Mouse (Mus musculus): Measurements from ENCODE around the gene Plbd2.
"Not testable (repeated sequence)": the region's sequence is repeated elsewhere in the genome, so short reads cannot be mapped to it uniquely, and the experiment has no call there.

The Plbd2 gene

GRCm38 (mm10) chr5:120510982-120511642 is 7.7 kb upstream of the Plbd2 start, which contains the start of gene Slc8b1:
Gene Slc8b1, plus strand, starts transcription at chr5:120511168.
- peak; percentile 96 for DNase-seq (ENCODE audit: low spot score)

GRCm38 (mm10) chr5:120507311-120507710 is 3.9 kb upstream of the Plbd2 start:
- no peak for DNase-seq (ENCODE audit: low spot score)

GRCm38 (mm10) chr5:120506490-120506889 is 3.1 kb upstream of the Plbd2 start:
- DNase-seq (ENCODE audit: low spot score) = no peak

- DNase-seq (ENCODE audit: low spot score) = no peak
Measured at GRCm38 (mm10) chr5:120505781-120506180, 2.4 kb upstream of the Plbd2 start.

- DNase-seq (ENCODE audit: low spot score) = peak; percentile 74
Measured at GRCm38 (mm10) chr5:120505368-120505767, 1.9 kb upstream of the Plbd2 start.

GRCm38 (mm10) chr5:120502675-120503143 is 716 bp downstream of the Plbd2 start:
- DNase-seq (ENCODE audit: low spot score) = no peak

- no peak for DNase-seq (ENCODE audit: low spot score)
Measured at GRCm38 (mm10) chr5:120502147-120502621, 1.2 kb downstream of the Plbd2 start.

- not testable (repeated sequence) for DNase-seq (ENCODE audit: low spot score)
Measured at GRCm38 (mm10) chr5:120500609-120501008, 2.8 kb downstream of the Plbd2 start.

- DNase-seq (ENCODE audit: low spot score) = no peak
Measured at GRCm38 (mm10) chr5:120499202-120499601, 4.2 kb downstream of the Plbd2 start.

- no peak for DNase-seq (ENCODE audit: low spot score)
Measured at GRCm38 (mm10) chr5:120497071-120497470, 6.4 kb downstream of the Plbd2 start.

GRCm38 (mm10) chr5:120495703-120496226 is 7.7 kb downstream of the Plbd2 start:
- no peak for DNase-seq (ENCODE audit: low spot score)

GRCm38 (mm10) chr5:120495064-120495702 is 8.2 kb downstream of the Plbd2 start:
- no peak for DNase-seq (ENCODE audit: low spot score)

- DNase-seq (ENCODE audit: low spot score) = no peak
Measured at GRCm38 (mm10) chr5:120493873-120494395, 9.5 kb downstream of the Plbd2 start.

- no peak for DNase-seq (ENCODE audit: low spot score)
Measured at GRCm38 (mm10) chr5:120493440-120493839, 10.0 kb downstream of the Plbd2 start.

- no peak for DNase-seq (ENCODE audit: low spot score)
Measured at GRCm38 (mm10) chr5:120492437-120492836, 11.0 kb downstream of the Plbd2 start.

- DNase-seq (ENCODE audit: low spot score) = no peak
Measured at GRCm38 (mm10) chr5:120490679-120491192, 12.7 kb downstream of the Plbd2 start.

GRCm38 (mm10) chr5:120487844-120488243 is 15.6 kb downstream of the Plbd2 start:
- no peak for DNase-seq (ENCODE audit: low spot score)

- DNase-seq (ENCODE audit: low spot score) = no peak
Measured at GRCm38 (mm10) chr5:120483399-120483798, 20.0 kb downstream of the Plbd2 start.

GRCm38 (mm10) chr5:120481205-120481604 is 22.2 kb downstream of the Plbd2 start:
- DNase-seq (ENCODE audit: low spot score) = no peak

- DNase-seq (ENCODE audit: low spot score) = no peak
Measured at GRCm38 (mm10) chr5:120479538-120479937, 23.9 kb downstream of the Plbd2 start.

- no peak for DNase-seq (ENCODE audit: low spot score)
Measured at GRCm38 (mm10) chr5:120477993-120478392, 25.4 kb downstream of the Plbd2 start.

- DNase-seq (ENCODE audit: low spot score) = no peak
Measured at GRCm38 (mm10) chr5:120476296-120476695, 27.1 kb downstream of the Plbd2 start, which contains the start of gene Sds. Gene Sds, plus strand, starts transcription at chr5:120476526.

GRCm38 (mm10) chr5:120475861-120476260 is 27.6 kb downstream of the Plbd2 start:
- DNase-seq (ENCODE audit: low spot score) = no peak

Measured in ovary, postnatal 14 days (tissue).